Mouse (Mus musculus): Measurements from ENCODE around the gene Aebp1. TPM values are rescaled to one million over a fixed set of nuclear protein-coding genes. Genes with fewer than 3 reads are reported as not detected.

The Aebp1 gene
- polyA plus RNA-seq, 1 experiment = 103 TPM

Other genes starting within 250 kb of the Aebp1 start
- 139 TPM for gene Mrps24, start 146.3 kb upstream of the Aebp1 start, polyA plus RNA-seq (2012; fragmentation: generic; extraction: Trizol)
- gene Urgcp, start 99.6 kb upstream of the Aebp1 start, polyA plus RNA-seq (2012; fragmentation: generic; extraction: Trizol) = 21.3 TPM
- gene Dbnl, start 73.5 kb upstream of the Aebp1 start, polyA plus RNA-seq (2012; fragmentation: generic; extraction: Trizol) = 71.0 TPM
- gene Pgam2, start 58.2 kb upstream of the Aebp1 start, polyA plus RNA-seq (2012; fragmentation: generic; extraction: Trizol) = 349 TPM
- gene Polm, start 23.9 kb upstream of the Aebp1 start, polyA plus RNA-seq (2012; fragmentation: generic; extraction: Trizol) = 4.3 TPM
- 101 TPM for gene Pold2, start 16.3 kb downstream of the Aebp1 start, polyA plus RNA-seq (2012; fragmentation: generic; extraction: Trizol)
- not detected for gene Myl7, start 36.8 kb downstream of the Aebp1 start, polyA plus RNA-seq (2012; fragmentation: generic; extraction: Trizol)
- 0.07 TPM for gene Gck, start 88.1 kb downstream of the Aebp1 start, polyA plus RNA-seq (2012; fragmentation: generic; extraction: Trizol)
- 89.7 TPM for gene Ykt6, start 93.7 kb downstream of the Aebp1 start, polyA plus RNA-seq (2012; fragmentation: generic; extraction: Trizol)
- 1.5 TPM for gene Camk2b, start 204.4 kb downstream of the Aebp1 start, polyA plus RNA-seq (2012; fragmentation: generic; extraction: Trizol)

Data from myocyte (in vitro differentiated cells).